Mouse (Mus musculus) midbrain, embryonic 12.5 days (tissue): ENCODE measurements at regions not wholly inside any gene's neighbourhood (a gene's known extent, or its start where the extent isn't known, plus 50 kb on each side); places are given as distances from the start of the nearest gene placed in this dataset.

Experiments
- ATAC-seq: fragments of 200-750 bp; cut with Nextera tagmentation; 2 replicates; pipeline ENCODE4 v1.8.0; 2017; ENCODE audit warnings: low read depth, moderate TSS enrichment, moderate library complexity; ENCODE audit not compliant: low FRiP score
- H3K27ac ChIP-seq: fragments of 300-500 bp; sonication (generic); replicated peaks from 2 replicates; pipeline ENCODE4 v1.5.1; 2016; ENCODE audit warnings: mild to moderate bottlenecking
- H3K27me3 ChIP-seq: fragments of 300-500 bp; sonication (generic); 2 replicates; pipeline ENCODE4 v1.6.1; 2016; ENCODE audit warnings: mild to moderate bottlenecking
- H3K36me3 ChIP-seq: fragments of 300-500 bp; sonication (generic); 2 replicates; pipeline ENCODE4 v1.6.1; 2016
- H3K4me1 ChIP-seq: fragments of 300-500 bp; sonication (generic); 2 replicates; pipeline ENCODE4 v1.6.1; 2016
- H3K4me2 ChIP-seq: fragments of 300-500 bp; sonication (generic); replicated peaks from 2 replicates; pipeline ENCODE4 v1.6.1; 2016; ENCODE audit warnings: mild to moderate bottlenecking, moderate library complexity
- H3K4me3 ChIP-seq: fragments of 300-500 bp; sonication (generic); 2 replicates; pipeline ENCODE4 v1.5.1; 2016; ENCODE audit warnings: mild to moderate bottlenecking
- H3K9ac ChIP-seq: fragments of 300-500 bp; sonication (generic); replicated peaks from 2 replicates; pipeline ENCODE4 v1.6.1; 2016; ENCODE audit warnings: mild to moderate bottlenecking, moderate library complexity
- H3K9me3 ChIP-seq: fragments of 300-500 bp; sonication (generic); 2 replicates; pipeline ENCODE4 v1.6.1; 2016; ENCODE audit warnings: mild to moderate bottlenecking
- WGBS: fragments of 180-500 bp; shearing (Covaris S2); methylation state at CpG from one replicate; pipeline ENCODE4 v1.1.7; 2016; 5-methylcytosine and 5-hydroxymethylcytosine counted together

DNA sequence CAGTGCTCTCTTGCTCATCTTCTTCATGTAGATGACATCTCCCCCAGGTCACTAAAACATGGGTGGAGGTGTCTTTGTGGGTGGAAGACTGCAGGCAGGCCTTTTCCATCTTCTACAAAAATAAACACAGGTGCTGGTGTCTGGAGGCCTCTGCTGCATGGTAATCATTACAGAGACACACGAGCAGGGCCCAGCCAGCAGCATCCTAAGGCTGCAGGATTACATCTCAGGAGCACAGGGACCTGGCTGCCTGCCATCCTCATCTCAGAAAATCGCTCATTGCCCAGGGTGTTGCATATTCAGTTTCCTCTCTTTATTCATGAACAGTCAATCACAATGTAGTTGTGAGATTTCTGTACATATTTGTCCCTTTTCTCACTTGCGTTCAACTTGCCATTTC lies 56.5 kb upstream of the Cobl start:
- H3K4me3 ChIP-seq, result no peak overlapping the region
- no peaks in the 10 kb centered on the region for H3K4me1 ChIP-seq
- H3K4me2 ChIP-seq, result no peak overlapping the region
- H3K9ac ChIP-seq, result no peak overlapping the region
- H3K9me3 ChIP-seq, result no peaks in the 10 kb centered on the region
- no peaks in the 10 kb centered on the region for H3K36me3 ChIP-seq
- ATAC-seq, result no peak
- WGBS, result 73% methylated on average over 3 of the region's 3 CpGs
- H3K27me3 ChIP-seq, result no peaks in the 10 kb centered on the region
- H3K27ac ChIP-seq, result no peak overlapping the region

DNA sequence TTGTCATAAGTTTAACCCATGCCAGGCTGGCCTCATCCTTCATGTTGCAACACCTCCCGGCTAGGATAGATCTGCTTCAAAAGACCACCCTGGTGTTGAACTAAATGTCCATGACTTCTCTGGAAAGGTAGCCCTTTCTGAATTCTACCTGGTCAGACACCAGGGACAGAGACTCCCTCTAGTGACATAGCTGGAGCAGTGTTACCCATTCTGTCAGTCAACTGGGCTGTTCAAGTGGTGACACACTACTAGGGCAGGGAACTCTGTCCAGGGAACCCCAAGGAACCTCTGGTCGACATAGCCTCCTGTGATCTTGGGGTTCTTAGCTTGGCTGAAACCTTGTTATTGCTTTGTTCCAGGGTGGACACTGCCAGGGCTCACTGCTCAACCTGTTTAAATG lies 51.6 kb upstream of the Cobl start:
- Histone ChIP-seq H3K27ac (no peak overlapping the region), H3K36me3 (no peaks in the 10 kb centered on the region), H3K27me3 (no peaks in the 10 kb centered on the region), H3K4me2 (no peak overlapping the region), H3K9me3 (no peaks in the 10 kb centered on the region), H3K9ac (no peak overlapping the region), H3K4me3 (no peak overlapping the region), H3K4me1 (no peaks in the 10 kb centered on the region)
- ATAC-seq, result no peak
- WGBS, result 93% methylated on average over 2 of the region's 2 CpGs
